Mouse (Mus musculus): ENCODE measurements around the gene Gm29427. TPM values are rescaled to one million over a fixed set of nuclear protein-coding genes. Genes with fewer than 3 reads are reported as not detected.

Gene Gm29427
- polyA plus RNA-seq, 1 experiment from 2014 or later: not detected

DNA sequence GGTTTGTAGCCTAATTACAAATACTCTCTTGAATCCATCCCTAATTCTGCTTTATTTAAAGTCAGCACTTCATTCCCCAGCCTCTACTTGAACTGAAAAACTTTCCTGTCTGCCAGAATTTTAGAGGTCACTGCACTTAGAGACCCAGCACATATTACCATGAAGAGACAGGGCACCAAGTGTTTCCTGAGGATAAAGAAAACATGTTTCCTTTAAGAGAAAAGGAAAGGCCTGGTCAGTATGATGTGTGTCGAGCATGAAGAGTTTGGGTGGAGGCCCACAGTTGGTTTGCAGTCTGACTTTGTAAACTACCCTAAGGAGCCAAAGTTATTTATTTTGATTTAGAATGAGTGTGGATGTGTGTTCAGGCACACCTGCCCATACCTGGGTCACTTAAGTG is 12.5 kb upstream of the Gm29427 start:
- Histone ChIP-seq H3K9me3 (replicated peaks; ENCODE audit: control insufficient read depth, low read length) (no peaks in the 10 kb centered on the region), H3K9ac (replicated peaks; ENCODE audit: low read length) (no peak overlapping the region), H3K27me3 (ENCODE audit: control insufficient read depth, insufficient read depth, low read length) (no peaks in the 10 kb centered on the region), H3K27ac (replicated peaks; ENCODE audit: low read depth, low read length) (no peak overlapping the region), H3K4me3 (ENCODE audit: low read depth, low read length) (no peak overlapping the region), H3K4me1 (ENCODE audit: control insufficient read depth, insufficient read depth, low read length) (no peaks in the 10 kb centered on the region), H3K36me3 (replicated peaks; ENCODE audit: control insufficient read depth, insufficient read depth, low read depth, low read length) (no peaks in the 10 kb centered on the region), H3K4me2 (ENCODE audit: low read depth, low read length) (no peak overlapping the region)
- WGBS: 79% methylated on average over 1 of the region's 1 CpGs
- no peak for ATAC-seq (replicated peaks; ENCODE audit: insufficient number of reproducible peaks, low FRiP score, low TSS enrichment, low read depth)
- no peak for DNase-seq (ENCODE audit: low spot score)

DNA sequence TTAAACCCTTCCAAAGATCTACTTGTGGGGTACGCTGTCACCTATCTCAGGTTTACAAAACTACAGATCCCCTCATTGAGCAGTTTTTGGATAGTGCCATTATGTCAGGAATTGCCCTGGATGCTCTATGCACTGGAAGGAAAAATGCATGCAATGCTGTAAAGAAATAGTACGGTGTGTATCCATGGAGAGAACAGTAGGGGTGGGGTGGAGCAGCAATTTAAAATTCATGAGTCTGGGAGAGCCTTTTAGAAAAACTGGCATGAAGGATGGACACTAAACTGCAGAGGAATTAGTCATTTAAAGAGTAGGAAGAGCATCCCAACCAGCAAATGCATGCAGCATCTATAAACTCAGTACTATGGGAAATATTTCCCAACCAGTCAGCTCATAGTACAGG is 10.8 kb upstream of the Gm29427 start:
- H3K36me3 ChIP-seq (replicated peaks; ENCODE audit: control insufficient read depth, insufficient read depth, low read depth, low read length): no peaks in the 10 kb centered on the region
- H3K4me1 ChIP-seq (ENCODE audit: control insufficient read depth, insufficient read depth, low read length): no peaks in the 10 kb centered on the region
- no peak overlapping the region for H3K9ac ChIP-seq (replicated peaks; ENCODE audit: low read length)
- ATAC-seq (replicated peaks; ENCODE audit: insufficient number of reproducible peaks, low FRiP score, low TSS enrichment, low read depth): no peak
- H3K9me3 ChIP-seq (replicated peaks; ENCODE audit: control insufficient read depth, low read length): no peaks in the 10 kb centered on the region
- H3K27me3 ChIP-seq (ENCODE audit: control insufficient read depth, insufficient read depth, low read length): no peaks in the 10 kb centered on the region
- no peak overlapping the region for H3K4me2 ChIP-seq (ENCODE audit: low read depth, low read length)
- WGBS: 94% methylated on average over 2 of the region's 2 CpGs
- H3K27ac ChIP-seq (replicated peaks; ENCODE audit: low read depth, low read length): no peak overlapping the region
- DNase-seq (ENCODE audit: low spot score): no peak
- H3K4me3 ChIP-seq (ENCODE audit: low read depth, low read length): no peak overlapping the region

DNA sequence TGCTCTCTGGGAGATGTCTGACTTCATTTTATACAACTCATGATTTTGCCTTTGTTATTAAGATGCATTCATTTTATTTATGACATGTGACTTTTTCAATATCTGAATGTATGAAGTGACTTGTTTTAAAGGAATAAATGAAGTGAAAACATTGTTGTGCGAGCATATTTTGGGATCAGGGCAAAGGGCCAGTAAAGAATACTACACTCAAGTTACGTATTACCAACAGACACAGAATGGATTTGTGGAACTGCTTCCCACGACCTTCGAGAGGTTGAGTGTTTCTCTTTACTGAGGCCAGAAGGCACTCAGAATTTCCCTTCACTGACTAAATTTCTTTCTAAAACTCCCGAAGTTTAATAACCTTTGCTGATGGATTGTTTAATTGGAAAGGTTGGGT is 8.6 kb upstream of the Gm29427 start:
- DNase-seq (ENCODE audit: low spot score) (no peak), ATAC-seq (replicated peaks; ENCODE audit: insufficient number of reproducible peaks, low FRiP score, low TSS enrichment, low read depth) (no peak)
- Histone ChIP-seq H3K9ac (replicated peaks; ENCODE audit: low read length) (no peak overlapping the region), H3K9me3 (replicated peaks; ENCODE audit: control insufficient read depth, low read length) (no peaks in the 10 kb centered on the region), H3K4me3 (ENCODE audit: low read depth, low read length) (no peak overlapping the region), H3K4me1 (ENCODE audit: control insufficient read depth, insufficient read depth, low read length) (no peaks in the 10 kb centered on the region), H3K36me3 (replicated peaks; ENCODE audit: control insufficient read depth, insufficient read depth, low read depth, low read length) (no peaks in the 10 kb centered on the region), H3K4me2 (ENCODE audit: low read depth, low read length) (no peak overlapping the region), H3K27ac (replicated peaks; ENCODE audit: low read depth, low read length) (no peak overlapping the region), H3K27me3 (ENCODE audit: control insufficient read depth, insufficient read depth, low read length) (no peaks in the 10 kb centered on the region)
- 95% methylated on average over 5 of the region's 5 CpGs for WGBS

DNA sequence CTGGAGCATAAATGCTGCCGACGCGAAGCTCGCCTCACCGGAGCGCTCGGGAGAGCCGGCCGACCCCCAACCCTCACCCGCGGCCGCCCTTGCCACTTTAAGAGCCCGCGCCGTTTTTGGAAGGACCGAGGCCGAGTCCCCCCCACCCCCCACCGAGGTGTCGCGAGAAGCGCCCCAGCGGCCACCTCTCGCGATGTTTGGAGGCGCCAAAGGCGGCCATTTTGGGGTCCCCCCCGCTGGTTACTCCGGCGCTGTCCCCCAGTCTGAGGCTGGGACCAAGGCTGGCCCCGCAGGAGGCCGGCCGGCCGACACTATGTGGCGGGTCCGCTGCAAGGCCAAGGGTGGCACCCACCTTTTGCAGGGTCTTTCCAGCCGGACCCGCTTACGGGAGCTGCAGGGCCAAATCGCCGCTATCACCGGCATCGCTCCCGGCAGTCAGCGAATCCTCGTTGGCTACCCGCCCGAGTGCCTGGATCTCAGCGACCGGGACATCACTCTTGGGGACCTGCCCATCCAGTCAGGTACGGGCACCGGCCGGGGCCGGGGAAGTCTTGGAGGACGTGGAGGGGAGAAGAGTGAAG is 1.8 kb upstream of the Gm29427 start, which contains the start of gene Yod1:
TSS of gene Yod1 (plus strand) at position 37 of the 581 bp plus-strand sequence.
- ATAC-seq (replicated peaks; ENCODE audit: insufficient number of reproducible peaks, low FRiP score, low TSS enrichment, low read depth) (peak; percentile 75), DNase-seq (ENCODE audit: low spot score) (peak; percentile 93)
- Histone ChIP-seq H3K27me3 (ENCODE audit: control insufficient read depth, insufficient read depth, low read length) (no peaks in the 10 kb centered on the region), H3K27ac (replicated peaks; ENCODE audit: low read depth, low read length) (peak within 1 kb of the TSS; percentile 3; the same call in 1 of the 2 replicates), H3K4me2 (ENCODE audit: low read depth, low read length) (peak within 1 kb of the TSS; percentile 88), H3K9ac (replicated peaks; ENCODE audit: low read length) (peak within 1 kb of the TSS; percentile 95), H3K9me3 (replicated peaks; ENCODE audit: control insufficient read depth, low read length) (no peaks in the 10 kb centered on the region), H3K4me3 (ENCODE audit: low read depth, low read length) (peak within 1 kb of the TSS; percentile 83), H3K4me1 (ENCODE audit: control insufficient read depth, insufficient read depth, low read length) (no peaks in the 10 kb centered on the region), H3K36me3 (replicated peaks; ENCODE audit: control insufficient read depth, insufficient read depth, low read depth, low read length) (no peaks in the 10 kb centered on the region)
- WGBS: under 1% methylated on average over 53 of the region's 54 CpGs

- Histone ChIP-seq H3K4me1 (ENCODE audit: control insufficient read depth, insufficient read depth, low read length) (no peaks in the 10 kb centered on the region), H3K9ac (replicated peaks; ENCODE audit: low read length) (peak overlapping the region; percentile 95), H3K4me3 (ENCODE audit: low read depth, low read length) (peak overlapping the region; percentile 83), H3K27me3 (ENCODE audit: control insufficient read depth, insufficient read depth, low read length) (no peaks in the 10 kb centered on the region), H3K27ac (replicated peaks; ENCODE audit: low read depth, low read length) (peak overlapping the region; percentile 3; the same call in 1 of the 2 replicates), H3K36me3 (replicated peaks; ENCODE audit: control insufficient read depth, insufficient read depth, low read depth, low read length) (no peaks in the 10 kb centered on the region), H3K9me3 (replicated peaks; ENCODE audit: control insufficient read depth, low read length) (no peaks in the 10 kb centered on the region), H3K4me2 (ENCODE audit: low read depth, low read length) (peak overlapping the region; percentile 88)
- DNase-seq (ENCODE audit: low spot score): peak; percentile 37
- WGBS: under 1% methylated on average over 42 of the region's 42 CpGs
- peak; percentile 29 for ATAC-seq (replicated peaks; ENCODE audit: insufficient number of reproducible peaks, low FRiP score, low TSS enrichment, low read depth)
These were observed 1.1 kb upstream of the Gm29427 start for GRCm38 (mm10) chr1:130716513-130717290.

DNA sequence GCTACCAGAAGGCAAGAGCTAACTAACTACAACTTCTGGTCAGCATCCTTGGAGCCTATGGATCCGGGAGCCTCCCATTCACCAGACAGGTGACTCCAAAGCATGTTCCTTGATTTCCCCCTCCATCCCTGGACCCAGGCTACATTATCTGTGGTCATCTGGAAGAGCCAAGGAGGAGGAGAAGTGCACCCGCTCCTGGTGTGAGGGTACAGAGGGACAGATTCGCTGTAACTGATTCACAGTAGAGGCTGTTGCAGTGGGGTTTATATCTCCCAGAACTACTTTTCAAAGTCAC is 566 bp upstream of the Gm29427 start:
- H3K36me3 ChIP-seq (replicated peaks; ENCODE audit: control insufficient read depth, insufficient read depth, low read depth, low read length): no peaks in the 10 kb centered on the region
- WGBS: 2% methylated on average over 3 of the region's 3 CpGs
- no peaks in the 10 kb centered on the region for H3K27me3 ChIP-seq (ENCODE audit: control insufficient read depth, insufficient read depth, low read length)
- no peaks in the 10 kb centered on the region for H3K9me3 ChIP-seq (replicated peaks; ENCODE audit: control insufficient read depth, low read length)
- peak overlapping the region; percentile 95 for H3K9ac ChIP-seq (replicated peaks; ENCODE audit: low read length)
- 0 out of 2 replicates have a peak overlapping the region, but pooled peaks have one; percentile 3 for H3K27ac ChIP-seq (replicated peaks; ENCODE audit: low read depth, low read length)
- peak overlapping the region; percentile 88 for H3K4me2 ChIP-seq (ENCODE audit: low read depth, low read length)
- peak overlapping the region; percentile 83 for H3K4me3 ChIP-seq (ENCODE audit: low read depth, low read length)
- DNase-seq (ENCODE audit: low spot score): no peak
- H3K4me1 ChIP-seq (ENCODE audit: control insufficient read depth, insufficient read depth, low read length): no peaks in the 10 kb centered on the region
- peak; percentile 26 for ATAC-seq (replicated peaks; ENCODE audit: insufficient number of reproducible peaks, low FRiP score, low TSS enrichment, low read depth)

DNA sequence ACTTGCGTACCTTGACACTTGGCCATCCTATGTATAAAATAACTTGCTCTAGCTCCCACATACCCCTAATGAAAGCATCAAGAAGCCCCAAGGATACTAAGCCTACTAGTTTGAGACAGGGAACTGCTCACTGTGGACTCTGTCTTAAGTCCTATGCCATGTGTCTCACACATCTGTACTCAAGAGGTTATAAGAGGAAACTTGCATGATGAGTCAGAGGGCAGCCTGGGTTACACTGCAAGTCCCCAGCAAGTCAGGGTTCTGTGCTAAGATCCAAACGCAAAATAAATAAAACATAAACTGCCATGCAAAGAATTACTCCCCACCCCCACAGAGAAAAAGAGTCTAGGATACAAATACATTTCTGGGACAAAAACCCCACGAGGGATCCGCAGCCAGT is 1.6 kb downstream of the Gm29427 start:
- H3K9ac ChIP-seq (replicated peaks; ENCODE audit: low read length): no peak overlapping the region
- H3K27ac ChIP-seq (replicated peaks; ENCODE audit: low read depth, low read length): no peak overlapping the region
- no peaks in the 10 kb centered on the region for H3K27me3 ChIP-seq (ENCODE audit: control insufficient read depth, insufficient read depth, low read length)
- H3K4me2 ChIP-seq (ENCODE audit: low read depth, low read length): no peak overlapping the region
- H3K36me3 ChIP-seq (replicated peaks; ENCODE audit: control insufficient read depth, insufficient read depth, low read depth, low read length): no peaks in the 10 kb centered on the region
- no peak overlapping the region for H3K4me3 ChIP-seq (ENCODE audit: low read depth, low read length)
- WGBS: 80% methylated on average over 4 of the region's 4 CpGs
- H3K9me3 ChIP-seq (replicated peaks; ENCODE audit: control insufficient read depth, low read length): no peaks in the 10 kb centered on the region
- DNase-seq (ENCODE audit: low spot score): no peak
- ATAC-seq (replicated peaks; ENCODE audit: insufficient number of reproducible peaks, low FRiP score, low TSS enrichment, low read depth): no peak
- H3K4me1 ChIP-seq (ENCODE audit: control insufficient read depth, insufficient read depth, low read length): no peaks in the 10 kb centered on the region

GRCm38 (mm10) chr1:130710283-130711080 is 5.1 kb downstream of the Gm29427 start:
- Histone ChIP-seq H3K27ac (replicated peaks; ENCODE audit: low read depth, low read length) (no peak overlapping the region), H3K4me1 (ENCODE audit: control insufficient read depth, insufficient read depth, low read length) (no peaks in the 10 kb centered on the region), H3K36me3 (replicated peaks; ENCODE audit: control insufficient read depth, insufficient read depth, low read depth, low read length) (no peaks in the 10 kb centered on the region), H3K4me3 (ENCODE audit: low read depth, low read length) (no peak overlapping the region), H3K4me2 (ENCODE audit: low read depth, low read length) (no peak overlapping the region), H3K9ac (replicated peaks; ENCODE audit: low read length) (no peak overlapping the region), H3K27me3 (ENCODE audit: control insufficient read depth, insufficient read depth, low read length) (no peaks in the 10 kb centered on the region), H3K9me3 (replicated peaks; ENCODE audit: control insufficient read depth, low read length) (no peaks in the 10 kb centered on the region)
- ATAC-seq (replicated peaks; ENCODE audit: insufficient number of reproducible peaks, low FRiP score, low TSS enrichment, low read depth): no peak
- no peak for DNase-seq (ENCODE audit: low spot score)
- 90% methylated on average over 22 of the region's 22 CpGs for WGBS

Data from embryonic facial prominence, embryonic 11.5 days (tissue).